Mouse (Mus musculus) kidney, adult 2 months (tissue): ENCODE data around the gene Pdcd1lg2.
"Not testable (repeated sequence)": the region's sequence is repeated elsewhere in the genome, so short reads cannot be mapped to it uniquely, and the experiment has no call there.

Experiments used
- CTCF ChIP-seq: fragments of 200-500 bp; conservative IDR thresholded peaks from 2 replicates; pipeline ENCODE4 v1.5.1; 2011; ENCODE audit warnings: low read depth, mild to moderate bottlenecking, control low read depth, low read length, moderate library complexity, mixed read lengths; ENCODE audit not compliant: insufficient read depth, insufficient read length
- POLR2A ChIP-seq: fragments of 200-500 bp; IDR thresholded peaks from one replicate; pipeline ENCODE4 v1.6.1; 2011; ENCODE audit warnings: low read depth, low read length, control low read depth

DNA sequence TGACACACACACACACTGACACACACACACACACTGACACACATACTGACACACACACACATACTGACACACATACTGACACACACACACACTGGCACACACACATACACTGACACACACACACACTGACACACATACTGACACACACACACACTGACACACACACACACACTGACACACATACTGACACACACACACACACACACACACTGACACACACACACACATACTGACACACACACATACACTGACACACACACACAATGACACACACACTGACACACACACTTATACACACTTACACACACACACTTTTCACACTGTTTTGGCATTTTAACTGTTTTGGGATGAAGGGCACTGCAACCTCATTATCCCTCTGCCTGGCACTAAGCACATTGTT is 4.2 kb downstream of the Pdcd1lg2 start:
- TF ChIP-seq CTCF, POLR2A: not testable (repeated sequence)
